Mouse (Mus musculus): ENCODE data around the gene Dynlt1b.
"Not testable (repeated sequence)": the region's sequence is repeated elsewhere in the genome, so short reads cannot be mapped to it uniquely, and the experiment has no call there.

DNA sequence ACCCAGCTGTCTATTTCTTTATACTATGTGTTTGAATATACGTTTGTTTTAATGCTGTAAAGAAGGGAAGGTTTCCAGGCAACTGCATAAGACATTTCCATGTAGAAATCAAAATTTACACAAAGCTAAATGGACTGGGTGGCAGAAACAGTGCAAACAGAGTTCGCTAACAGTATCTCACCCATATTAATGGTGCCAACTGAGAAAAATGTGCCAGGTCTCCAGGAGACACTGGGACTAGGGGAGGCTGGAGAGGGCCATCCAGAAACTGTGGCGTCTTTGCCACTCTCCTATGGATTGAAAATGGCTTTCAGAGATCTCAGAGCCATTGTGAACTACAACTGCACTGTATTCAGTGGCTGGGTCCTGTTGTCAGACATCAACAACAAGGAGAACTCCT is 40.1 kb downstream of the Dynlt1b start:
- TF ChIP-seq CTCF (IDR thresholded peaks at IDR 0.05; ENCODE audit: insufficient read depth, low read length); POLR2A (IDR thresholded peaks at IDR 0.05; ENCODE audit: borderline replicate concordance, extremely low read depth, low read depth, low read length): not testable (repeated sequence)

Measured in lung, adult 2 months (tissue).